Mouse (Mus musculus) mature B cell (primary cell): ENCODE data around the gene Tent5a.

Source experiments
- in situ Hi-C: fragments of 300-500 bp; cut with MboI; formaldehyde crosslinking; loops from 2 replicates; pipeline ENCODE4 v1.14.3; 2019

Gene Tent5a

DNA sequence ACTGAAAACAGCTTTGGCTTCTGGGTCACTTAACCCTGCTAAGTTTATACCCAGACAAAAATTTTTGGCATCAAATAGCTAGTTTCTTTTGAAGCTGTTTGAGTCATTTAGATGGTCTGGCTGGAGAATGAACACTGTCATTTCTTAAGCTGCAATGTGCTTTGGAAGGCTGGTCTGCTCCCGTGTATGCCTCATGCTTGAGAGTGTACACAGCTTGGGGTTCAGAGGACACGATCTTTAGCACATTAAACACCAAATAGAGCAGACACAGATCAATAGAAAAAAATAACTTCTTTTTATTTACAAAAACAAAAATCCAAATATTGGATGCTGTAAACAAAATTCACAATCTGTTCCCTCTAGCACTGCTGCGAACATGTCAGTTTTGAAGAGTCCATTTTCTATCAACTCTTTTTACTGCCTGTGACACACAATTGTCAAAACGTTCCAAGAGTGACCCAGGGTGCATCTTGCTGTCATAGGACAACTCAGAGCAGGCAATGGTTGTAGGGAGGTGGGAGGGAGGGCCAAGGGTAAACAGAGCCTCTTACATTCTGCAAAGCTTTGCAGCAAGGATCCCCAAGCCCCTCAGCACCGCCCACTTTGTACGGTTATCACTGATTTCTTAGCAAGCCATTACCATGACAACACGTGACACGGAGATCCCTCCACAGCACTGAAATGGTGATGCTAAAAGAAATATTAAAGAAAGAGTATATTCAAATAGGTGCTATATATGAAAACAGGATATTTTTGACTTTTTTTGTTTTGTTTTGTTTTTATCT lies 6.8 kb downstream of the Tent5a start:
- in situ Hi-C loops = no loop called here

DNA sequence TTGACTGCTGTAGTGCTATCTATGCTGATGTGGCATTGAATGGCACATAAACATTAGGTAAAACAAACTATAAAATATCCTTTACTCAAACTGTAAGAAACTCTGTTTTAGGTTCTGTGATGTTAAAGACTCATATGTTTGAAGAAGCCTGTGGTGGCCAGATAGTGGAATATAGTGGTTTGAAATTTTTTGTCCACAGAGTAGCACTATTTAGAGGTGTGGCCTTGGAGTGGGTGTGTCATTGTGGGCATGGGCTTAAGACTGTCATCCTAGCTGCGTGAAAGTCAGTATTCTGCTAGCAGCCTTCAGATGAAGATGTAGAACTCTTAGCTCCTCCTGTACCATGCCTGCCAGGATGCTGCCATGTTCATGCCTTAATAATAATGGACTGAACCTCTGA lies 11.0 kb downstream of the Tent5a start:
- in situ Hi-C loops = no loop called here

DNA sequence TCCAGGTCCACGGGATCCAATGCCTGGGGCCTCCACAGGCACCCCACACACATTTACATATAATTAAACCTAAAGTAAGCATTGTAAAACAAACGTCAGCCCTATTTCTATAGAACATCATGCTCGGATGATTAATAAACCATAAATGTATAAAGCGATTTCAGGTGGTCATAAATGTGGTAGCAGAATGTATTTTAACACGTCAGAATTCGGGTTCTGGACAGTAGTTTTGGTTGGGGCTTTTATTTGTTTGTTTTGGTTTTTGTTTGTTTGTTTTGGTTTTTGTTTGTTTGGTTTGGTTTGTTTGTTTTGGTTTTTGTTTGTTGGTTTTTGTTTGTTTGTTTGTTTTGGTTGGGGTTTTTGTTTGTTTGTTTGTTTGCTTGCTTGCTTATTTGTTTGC lies 14.7 kb downstream of the Tent5a start, which contains the start of gene Gm11114:
Gene Gm11114 (plus strand): TSS at position 301 of the 400 bp plus-strand sequence.
- in situ Hi-C loops = no loop called here

DNA sequence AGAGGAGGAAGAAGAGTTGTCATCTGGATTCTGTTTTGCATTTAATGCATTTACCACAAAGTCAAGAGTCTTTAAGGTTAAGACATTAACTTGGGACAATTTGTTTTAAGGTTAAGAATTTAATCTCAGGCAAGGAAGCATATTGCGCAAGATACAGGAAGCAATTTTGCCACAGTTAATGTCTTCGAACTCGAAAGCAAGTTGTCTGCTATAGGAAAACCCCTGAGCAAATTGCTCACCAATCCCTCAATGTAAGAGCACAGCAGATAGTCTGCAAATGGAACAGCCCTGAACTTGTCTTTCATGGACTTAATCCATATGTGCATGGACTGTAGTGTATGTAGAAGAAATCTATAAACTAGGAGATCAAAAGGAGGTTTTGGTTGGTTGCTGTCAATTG lies 23.8 kb downstream of the Tent5a start:
- in situ Hi-C loops = no loop called here

DNA sequence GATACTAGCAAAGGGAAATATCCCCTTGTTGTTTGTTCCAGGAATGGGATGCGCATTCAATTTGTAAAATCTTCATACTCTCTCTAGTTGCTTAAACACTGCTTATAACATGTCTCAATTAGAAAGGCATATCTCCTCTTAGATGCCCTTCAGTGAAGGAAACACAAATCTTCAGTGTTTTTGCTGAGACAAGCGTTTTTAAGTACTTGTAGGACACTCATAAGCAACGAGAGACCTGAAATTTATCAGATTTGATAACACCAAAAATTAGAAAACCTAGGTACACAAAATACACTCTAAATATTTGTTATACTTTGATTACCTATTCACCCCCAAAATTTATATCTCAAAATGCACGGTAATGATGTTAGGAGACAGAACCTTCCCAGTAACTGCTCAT lies 24.3 kb downstream of the Tent5a start:
- in situ Hi-C loops = no loop called here

DNA sequence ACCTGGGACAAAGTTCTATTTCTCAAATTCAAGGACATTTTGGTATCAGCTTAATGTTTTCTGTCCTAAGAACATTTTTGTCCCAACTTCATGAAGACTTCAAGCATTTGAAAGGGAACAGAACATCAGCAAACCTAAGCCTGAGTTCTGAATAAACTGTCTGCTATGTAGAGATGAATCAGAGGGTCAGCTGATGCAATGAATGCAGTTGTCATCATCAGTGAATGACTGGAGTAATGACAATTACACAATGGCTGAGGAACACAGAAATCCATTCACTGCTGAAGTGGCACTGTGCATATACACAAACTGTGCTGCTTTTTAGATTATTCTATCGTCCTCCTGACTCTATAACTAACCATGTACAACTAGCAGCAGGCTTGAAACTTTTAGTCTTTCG lies 53.0 kb downstream of the Tent5a start:
- in situ Hi-C loops = no loop called here
